Mouse (Mus musculus) R1 (cell line): ENCODE measurements around the gene Kazald1.
A peak's percentile ranks its signal among the peaks of the same experiment; 100 is the strongest.

ENCODE experiments used
- DNase-seq: peaks from one replicate; pipeline ENCODE4 v3.0.0-alpha.2; 2018; ENCODE audit warnings: low read depth, low spot score

Gene Kazald1

GRCm38 (mm10) chr19:45077742-45078645 lies 3.0 kb downstream of the Kazald1 start:
- DNase-seq, result no peak

DNA sequence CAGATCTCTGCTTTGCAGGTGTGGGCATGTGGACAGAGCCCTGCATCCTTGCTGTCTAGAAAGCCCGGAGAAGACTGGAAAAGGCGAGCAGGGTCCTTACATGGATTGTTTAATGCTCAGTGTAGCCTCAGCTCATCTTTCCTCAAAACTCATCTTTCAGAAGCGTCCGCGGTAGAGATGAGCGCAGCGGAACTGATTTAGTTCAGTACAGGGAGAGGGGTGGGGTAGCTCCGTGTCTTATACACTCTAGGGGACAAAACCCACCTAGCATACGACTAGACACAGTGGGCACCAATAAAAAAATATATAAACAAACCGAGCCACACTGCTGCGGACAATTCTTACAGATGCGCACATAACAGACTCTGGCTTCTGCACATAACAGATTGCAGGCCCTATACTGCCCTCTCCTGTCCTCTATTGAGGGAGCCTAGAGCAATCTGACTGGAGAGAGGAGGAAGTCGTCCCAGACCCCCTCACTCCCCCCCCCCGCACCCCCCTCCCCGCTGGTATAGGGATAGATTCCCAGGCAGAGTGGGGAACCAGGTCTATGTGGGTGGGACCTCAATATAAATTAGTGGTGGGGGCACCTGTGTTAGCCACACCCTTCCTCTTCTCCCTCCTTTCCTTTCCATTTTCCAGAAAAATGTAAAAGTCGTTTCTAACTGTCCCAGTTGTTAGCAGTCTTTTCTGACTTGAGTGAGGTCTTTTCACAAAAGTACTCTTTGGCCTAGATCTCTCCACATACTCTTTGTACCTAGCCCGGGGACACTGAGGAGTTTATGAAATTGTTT lies 4.1 kb downstream of the Kazald1 start:
- DNase-seq, result peak; percentile 51

DNA sequence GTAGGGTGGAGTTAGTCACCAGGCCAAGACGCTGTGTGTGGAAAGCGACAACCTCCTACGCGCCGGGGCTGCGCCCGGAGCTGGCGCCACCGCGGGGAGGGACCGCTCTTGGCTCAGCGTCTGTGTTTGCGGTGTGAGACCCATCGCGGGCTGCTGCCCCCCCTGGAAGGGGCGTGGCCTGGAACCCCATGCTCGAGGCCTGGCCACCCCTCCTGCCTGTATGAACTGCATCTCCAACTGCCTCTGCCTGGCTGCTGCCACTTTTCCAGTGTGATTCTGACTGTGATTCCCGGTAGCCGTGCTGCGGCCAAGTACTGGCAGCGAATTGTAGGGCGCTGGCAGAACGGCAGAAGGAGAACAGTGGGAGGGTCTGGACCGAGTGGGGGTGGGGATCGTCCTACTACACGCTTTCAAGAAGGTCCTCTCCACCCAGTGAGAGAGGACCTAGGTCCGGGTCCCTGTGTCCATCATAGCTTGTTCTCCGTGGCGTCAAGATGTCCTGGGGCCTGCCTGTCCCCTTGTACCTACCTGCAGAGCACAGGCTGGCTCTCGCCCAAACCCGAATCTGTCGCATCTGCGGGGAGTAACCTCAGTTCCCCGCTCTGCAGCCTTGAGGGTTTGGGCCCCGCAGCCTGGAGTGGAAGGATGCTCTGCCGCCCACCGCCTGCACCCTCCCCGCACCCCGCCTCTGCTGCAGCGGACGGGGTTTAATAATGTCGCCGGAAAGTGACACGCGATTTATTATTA lies 4.9 kb downstream of the Kazald1 start:
- DNase-seq, result no peak

DNA sequence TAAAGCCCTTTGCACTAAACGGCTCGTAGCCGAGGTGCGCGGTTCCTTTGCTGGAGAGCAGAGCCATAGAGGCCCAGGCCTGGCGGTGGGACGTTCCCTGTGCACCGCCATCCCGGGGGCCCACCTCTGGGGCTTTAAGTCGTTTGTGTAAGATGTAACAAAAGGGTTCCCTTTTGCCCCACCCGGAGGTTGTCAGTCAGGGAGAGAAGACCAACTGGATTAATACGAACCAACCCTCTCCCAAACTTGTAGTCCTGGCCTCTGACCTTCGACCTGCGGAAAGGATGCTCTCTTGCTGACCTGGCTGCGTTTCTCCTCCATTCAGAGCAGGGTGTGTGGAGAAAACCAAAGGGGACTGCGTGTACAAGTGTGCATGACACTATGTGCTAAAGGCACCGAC lies 5.7 kb downstream of the Kazald1 start:
- DNase-seq, result no peak

DNA sequence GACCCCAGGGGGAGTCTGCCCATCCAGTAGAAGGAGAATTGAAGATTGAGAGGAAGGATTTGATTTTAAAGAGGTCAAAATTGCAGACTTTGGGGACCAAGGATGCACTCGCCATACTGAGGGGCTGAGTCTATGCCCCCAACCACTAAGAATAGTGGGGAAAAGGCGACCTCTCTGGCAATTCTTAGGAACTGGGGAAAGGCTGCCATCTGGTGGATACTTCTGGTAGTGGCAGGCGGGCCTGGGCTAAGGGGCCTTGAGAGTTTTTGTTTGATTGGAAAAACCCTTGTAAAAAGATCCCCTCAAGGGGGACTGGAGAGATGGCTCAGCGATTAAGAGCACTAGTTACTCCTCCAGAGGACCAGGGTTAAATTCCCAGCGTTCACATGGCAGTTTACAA lies 6.2 kb downstream of the Kazald1 start:
- DNase-seq, result peak; percentile 82

- peak; percentile 85 for DNase-seq
Observed at GRCm38 (mm10) chr19:45081841-45082550, 7.0 kb downstream of the Kazald1 start.

DNA sequence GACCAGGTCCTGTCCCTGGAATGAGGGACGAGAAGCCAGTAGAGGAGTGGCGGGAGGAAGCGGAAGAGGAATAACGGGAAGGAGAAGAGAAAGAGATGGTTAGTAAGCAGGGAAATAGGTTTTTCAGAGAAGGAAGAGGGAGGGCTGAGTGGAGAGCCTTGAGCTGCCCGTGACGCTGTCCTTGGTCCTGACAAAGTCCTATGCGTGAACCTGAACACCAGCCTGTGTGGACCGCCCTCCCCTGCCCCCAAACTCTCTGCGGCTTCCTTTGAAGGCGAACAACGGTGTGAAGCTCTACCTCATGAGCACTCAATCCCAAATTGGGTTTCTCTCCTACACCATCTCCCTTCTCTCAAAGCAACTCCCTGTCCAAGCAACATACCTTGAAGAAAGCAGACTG lies 22.8 kb downstream of the Kazald1 start:
- DNase-seq, result peak; percentile 74

GRCm38 (mm10) chr19:45100486-45101270 lies 25.6 kb downstream of the Kazald1 start:
- no peak for DNase-seq

DNA sequence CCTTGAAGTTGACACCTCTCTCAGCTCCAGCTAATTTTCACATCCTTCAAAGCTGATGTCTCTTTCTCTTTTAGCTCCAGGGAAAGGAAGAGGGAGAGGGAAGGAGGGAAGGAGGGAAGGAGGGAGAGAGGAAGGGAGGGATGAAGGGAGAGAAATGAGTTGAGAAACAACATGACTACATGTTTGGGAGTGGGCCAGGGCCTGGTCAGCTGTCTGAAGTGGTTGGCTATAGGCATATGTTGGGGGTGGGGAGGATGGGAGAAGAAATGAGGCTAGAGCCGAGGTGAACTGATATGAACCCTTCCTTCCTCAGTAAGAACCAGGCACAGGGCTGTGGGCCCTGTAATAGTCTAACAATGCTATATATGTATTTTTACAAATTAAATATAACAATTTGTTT lies 30.6 kb downstream of the Kazald1 start:
- no peak for DNase-seq

- peak; percentile 79 for DNase-seq
Observed at GRCm38 (mm10) chr19:45106689-45107088, 31.6 kb downstream of the Kazald1 start.

DNA sequence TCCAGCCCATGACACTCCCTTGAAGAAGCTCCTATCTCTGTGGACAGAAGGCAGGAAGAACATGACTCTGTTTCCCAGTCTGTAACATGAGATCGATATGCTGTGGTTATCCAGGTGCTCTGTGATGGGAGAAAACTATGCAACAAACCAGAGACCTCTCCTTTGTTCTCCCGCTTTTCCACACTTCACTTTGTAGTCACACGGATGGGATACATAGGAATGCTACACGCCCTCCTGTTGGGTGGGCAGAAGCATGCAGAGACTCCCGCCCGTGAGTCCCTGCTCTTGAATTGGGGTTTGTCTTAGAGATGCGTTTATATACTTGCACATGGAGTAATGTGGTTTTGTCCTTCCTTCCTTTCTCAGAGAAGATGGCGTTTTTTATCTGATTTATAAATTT lies 35.6 kb downstream of the Kazald1 start:
- DNase-seq, result peak; percentile 64

DNA sequence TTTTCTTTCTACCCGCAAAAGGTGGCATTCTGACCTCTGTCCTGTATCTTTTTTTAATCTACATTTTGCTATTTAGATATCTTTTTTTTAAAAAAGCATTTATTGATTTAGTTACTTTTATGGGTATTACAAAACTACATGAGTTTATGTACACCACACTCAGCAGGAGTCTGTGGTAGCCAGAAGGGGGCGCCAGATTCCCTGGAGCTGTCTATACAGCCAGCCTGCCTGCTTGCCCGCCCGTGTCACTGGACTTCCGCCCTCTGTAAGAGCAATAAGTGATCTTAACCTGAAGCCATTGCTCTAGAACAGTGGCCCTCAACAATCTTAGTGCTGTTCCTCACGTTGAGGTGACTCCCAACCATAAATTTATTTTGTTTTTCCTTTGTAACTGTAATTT lies 37.4 kb downstream of the Kazald1 start:
- DNase-seq, result peak; percentile 79

GRCm38 (mm10) chr19:45113791-45114460 lies 38.9 kb downstream of the Kazald1 start:
- peak; percentile 81 for DNase-seq

DNA sequence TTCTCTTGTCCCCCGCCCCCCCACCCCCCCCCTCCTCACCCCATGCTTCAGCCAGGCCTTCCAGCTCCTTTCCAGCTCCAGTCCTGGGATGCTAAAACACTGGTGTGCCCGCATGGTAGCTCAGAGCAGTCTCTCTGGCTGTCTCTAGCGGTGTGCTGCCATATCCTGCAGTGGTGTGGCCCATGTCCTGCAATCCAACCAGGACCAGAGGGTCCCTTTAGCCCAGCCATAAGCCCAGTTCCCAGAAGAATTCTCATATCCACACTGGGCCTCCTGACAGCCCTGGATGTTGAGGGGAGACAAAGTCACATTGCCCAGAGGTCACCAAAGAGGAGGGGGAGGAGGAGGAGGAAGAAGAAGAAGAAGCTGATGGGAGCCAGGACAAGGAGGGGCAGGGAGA lies 39.7 kb downstream of the Kazald1 start:
- DNase-seq, result no peak

- peak; percentile 49 for DNase-seq
Observed at GRCm38 (mm10) chr19:45116798-45117197, 41.8 kb downstream of the Kazald1 start.
